Mouse (Mus musculus) urinary bladder, postnatal 10 days (tissue): ENCODE data around the gene Ank.

Source experiments
- DNase-seq: peaks from one replicate; pipeline ENCODE4 v3.0.0; 2022; ENCODE audit warnings: low spot score

Gene Ank

DNA sequence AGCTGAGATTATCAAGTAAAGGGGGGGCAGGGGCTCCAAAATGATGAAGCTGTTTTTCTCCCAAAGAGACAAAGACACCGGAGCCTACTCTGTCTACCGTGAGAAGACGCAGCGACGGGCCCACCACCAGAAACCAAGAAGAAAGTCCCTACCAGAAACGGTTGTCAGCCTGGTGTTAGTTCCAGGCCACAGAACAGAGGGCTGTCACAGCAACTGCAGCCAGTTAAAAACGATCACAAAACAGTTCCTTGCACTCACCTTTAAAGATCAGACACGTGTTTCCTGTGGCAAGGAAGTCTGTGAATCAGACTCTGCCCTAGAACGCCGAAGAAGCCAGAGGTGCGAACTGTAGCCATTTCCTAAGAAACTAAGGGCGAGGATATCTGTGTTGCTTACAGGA is 174.7 kb downstream of the Ank start:
- DNase-seq = no peak

DNA sequence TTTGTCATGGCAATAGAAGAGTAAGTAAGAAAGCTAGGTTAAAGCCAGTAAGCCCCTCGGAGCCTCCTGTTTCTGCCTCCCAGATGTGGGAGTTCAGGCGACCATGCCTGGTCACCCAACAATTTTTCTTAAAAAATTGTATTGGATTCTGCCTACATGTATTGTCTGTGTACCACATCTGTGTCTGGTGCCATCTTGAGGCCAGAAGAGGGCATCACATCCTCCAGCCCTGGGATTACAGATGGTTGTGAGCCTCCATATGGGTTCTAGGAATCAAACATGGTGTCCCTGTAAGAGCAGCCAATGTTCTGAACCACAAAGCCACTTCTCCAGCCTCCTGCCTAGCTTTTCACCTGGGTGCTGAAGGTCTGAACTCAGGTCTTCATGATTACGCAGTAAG is 176.4 kb downstream of the Ank start:
- no peak for DNase-seq
